Mouse (Mus musculus): ENCODE data around the gene Kcnh6. TPM values are rescaled to one million over a fixed set of nuclear protein-coding genes. Genes with fewer than 3 reads are reported as not detected.

Gene Kcnh6
- total and polyA plus RNA-seq, 3 experiments, result 0.39 TPM; not detected in 2

GRCm38 (mm10) chr11:105978634-105979033 lies 29.3 kb upstream of the Kcnh6 start:
- 53% methylated on average over 5 of the region's 5 CpGs for WGBS
- H3K9ac ChIP-seq (ENCODE audit: low read depth, low read length), result no peak overlapping the region
- H3K36me3 ChIP-seq (ENCODE audit: control insufficient read depth, insufficient read depth, low read length), result no peaks in the 10 kb centered on the region
- no peak for DNase-seq
- H3K27ac ChIP-seq, result no peak overlapping the region
- no peak overlapping the region for H3K4me3 ChIP-seq
- no peaks in the 10 kb centered on the region for H3K79me2 ChIP-seq (replicated peaks; ENCODE audit: control insufficient read depth, insufficient read depth, low read length)
- H3K4me1 ChIP-seq (ENCODE audit: control insufficient read depth, insufficient read depth, low read length), result no peaks in the 10 kb centered on the region
- TF ChIP-seq CTCF (IDR thresholded peaks at IDR 0.05), result no peak
- H3K27me3 ChIP-seq (ENCODE audit: control insufficient read depth, insufficient read depth, low read length), result no peaks in the 10 kb centered on the region
- intact Hi-C loops (cut with DNase I), result no loop called here

GRCm38 (mm10) chr11:105984452-105984851 lies 23.5 kb upstream of the Kcnh6 start:
- TF ChIP-seq POLR2A (IDR thresholded peaks at IDR 0.05; ENCODE audit: insufficient read depth, low read depth, low read length), result no peak
- TF ChIP-seq EP300 (IDR thresholded peaks at IDR 0.05; ENCODE audit: insufficient read depth, low read depth, low read length), result no peak
- TF ChIP-seq CTCF (IDR thresholded peaks at IDR 0.05), result no peak
- H3K4me3 ChIP-seq, result no peak overlapping the region
- 76% methylated on average over 4 of the region's 4 CpGs for WGBS
- no peak for DNase-seq
- no peaks in the 10 kb centered on the region for H3K79me2 ChIP-seq (replicated peaks; ENCODE audit: control insufficient read depth, insufficient read depth, low read length)
- H3K27ac ChIP-seq, result no peak overlapping the region
- H3K9ac ChIP-seq (ENCODE audit: low read depth, low read length), result no peak overlapping the region
- H3K36me3 ChIP-seq (ENCODE audit: control insufficient read depth, insufficient read depth, low read length), result no peaks in the 10 kb centered on the region
- no peaks in the 10 kb centered on the region for H3K4me1 ChIP-seq (ENCODE audit: control insufficient read depth, insufficient read depth, low read length)
- intact Hi-C loops (cut with DNase I), result no loop called here
- H3K27me3 ChIP-seq (ENCODE audit: control insufficient read depth, insufficient read depth, low read length), result no peaks in the 10 kb centered on the region

GRCm38 (mm10) chr11:105987446-105987845 lies 20.5 kb upstream of the Kcnh6 start:
- H3K36me3 ChIP-seq (ENCODE audit: control insufficient read depth, insufficient read depth, low read length), result no peaks in the 10 kb centered on the region
- no peak overlapping the region for H3K27ac ChIP-seq
- H3K27me3 ChIP-seq (ENCODE audit: control insufficient read depth, insufficient read depth, low read length), result no peaks in the 10 kb centered on the region
- no peak for TF ChIP-seq EP300 (IDR thresholded peaks at IDR 0.05; ENCODE audit: insufficient read depth, low read depth, low read length)
- TF ChIP-seq CTCF (IDR thresholded peaks at IDR 0.05), result no peak
- TF ChIP-seq POLR2A (IDR thresholded peaks at IDR 0.05; ENCODE audit: insufficient read depth, low read depth, low read length), result no peak
- no peaks in the 10 kb centered on the region for H3K79me2 ChIP-seq (replicated peaks; ENCODE audit: control insufficient read depth, insufficient read depth, low read length)
- no peaks in the 10 kb centered on the region for H3K4me1 ChIP-seq (ENCODE audit: control insufficient read depth, insufficient read depth, low read length)
- H3K4me3 ChIP-seq, result no peak overlapping the region
- no peak for DNase-seq
- 35% methylated on average over 6 of the region's 6 CpGs for WGBS
- intact Hi-C loops (cut with DNase I), result no loop called here
- no peak overlapping the region for H3K9ac ChIP-seq (ENCODE audit: low read depth, low read length)

- H3K9ac ChIP-seq (ENCODE audit: low read depth, low read length), result no peak overlapping the region
- intact Hi-C loops (cut with DNase I), result no loop called here
- no peaks in the 10 kb centered on the region for H3K36me3 ChIP-seq (ENCODE audit: control insufficient read depth, insufficient read depth, low read length)
- DNase-seq, result no peak
- H3K79me2 ChIP-seq (replicated peaks; ENCODE audit: control insufficient read depth, insufficient read depth, low read length), result no peaks in the 10 kb centered on the region
- H3K4me1 ChIP-seq (ENCODE audit: control insufficient read depth, insufficient read depth, low read length), result no peaks in the 10 kb centered on the region
- H3K27me3 ChIP-seq (ENCODE audit: control insufficient read depth, insufficient read depth, low read length), result no peaks in the 10 kb centered on the region
- WGBS, result 68% methylated on average over 6 of the region's 6 CpGs
- H3K4me3 ChIP-seq, result no peak overlapping the region
- no peak for TF ChIP-seq CTCF (IDR thresholded peaks at IDR 0.05)
- no peak for TF ChIP-seq EP300 (IDR thresholded peaks at IDR 0.05; ENCODE audit: insufficient read depth, low read depth, low read length)
- TF ChIP-seq POLR2A (IDR thresholded peaks at IDR 0.05; ENCODE audit: insufficient read depth, low read depth, low read length), result no peak
- H3K27ac ChIP-seq, result no peak overlapping the region
These were observed 18.5 kb upstream of the Kcnh6 start for GRCm38 (mm10) chr11:105989446-105989845.

- intact Hi-C loops (cut with DNase I), result no loop called here
- no peak for DNase-seq
- 51% methylated on average over 2 of the region's 2 CpGs for WGBS
- TF ChIP-seq POLR2A (IDR thresholded peaks at IDR 0.05; ENCODE audit: insufficient read depth, low read depth, low read length) (no peak), CTCF (IDR thresholded peaks at IDR 0.05) (no peak), EP300 (IDR thresholded peaks at IDR 0.05; ENCODE audit: insufficient read depth, low read depth, low read length) (no peak)
- Histone ChIP-seq H3K4me3 (no peak overlapping the region), H3K27me3 (ENCODE audit: control insufficient read depth, insufficient read depth, low read length) (no peaks in the 10 kb centered on the region), H3K36me3 (ENCODE audit: control insufficient read depth, insufficient read depth, low read length) (no peaks in the 10 kb centered on the region), H3K27ac (no peak overlapping the region), H3K9ac (ENCODE audit: low read depth, low read length) (no peak overlapping the region), H3K79me2 (replicated peaks; ENCODE audit: control insufficient read depth, insufficient read depth, low read length) (no peaks in the 10 kb centered on the region), H3K4me1 (ENCODE audit: control insufficient read depth, insufficient read depth, low read length) (no peaks in the 10 kb centered on the region)
These were observed 17.7 kb upstream of the Kcnh6 start for GRCm38 (mm10) chr11:105990231-105990630.

GRCm38 (mm10) chr11:105994375-105994774 lies 13.5 kb upstream of the Kcnh6 start, which contains the start of gene Ace3:
Gene Ace3 (plus strand): TSS chr11:105994675.
- Histone ChIP-seq H3K4me3 (no peak within 1 kb of the TSS), H3K4me1 (ENCODE audit: control insufficient read depth, insufficient read depth, low read length) (no peaks in the 10 kb centered on the region), H3K79me2 (replicated peaks; ENCODE audit: control insufficient read depth, insufficient read depth, low read length) (no peaks in the 10 kb centered on the region), H3K9ac (ENCODE audit: low read depth, low read length) (no peak within 1 kb of the TSS), H3K36me3 (ENCODE audit: control insufficient read depth, insufficient read depth, low read length) (no peaks in the 10 kb centered on the region), H3K27ac (no peak within 1 kb of the TSS), H3K27me3 (ENCODE audit: control insufficient read depth, insufficient read depth, low read length) (no peaks in the 10 kb centered on the region)
- intact Hi-C loops (cut with DNase I), result no loop called here
- DNase-seq, result no peak
- TF ChIP-seq CTCF (IDR thresholded peaks at IDR 0.05) (no peak), EP300 (IDR thresholded peaks at IDR 0.05; ENCODE audit: insufficient read depth, low read depth, low read length) (no peak), POLR2A (IDR thresholded peaks at IDR 0.05; ENCODE audit: insufficient read depth, low read depth, low read length) (no peak)
- WGBS, result 90% methylated on average over 3 of the region's 3 CpGs
